Mouse (Mus musculus) E14TG2a.4 (cell line): Measurements from ENCODE around the gene Gcnt4.
"Not testable (repeated sequence)": the region's sequence is repeated elsewhere in the genome, so short reads cannot be mapped to it uniquely, and the experiment has no call there.

Experiments
- H3K27me3 ChIP-seq: 2 replicates; pipeline ENCODE4 v1.6.1; 2014; ENCODE audit warnings: low read length, control low read depth; ENCODE audit not compliant: insufficient read depth
- H3K36me3 ChIP-seq: 2 replicates; pipeline ENCODE4 v1.6.1; 2014; ENCODE audit warnings: low read length, control low read depth; ENCODE audit not compliant: insufficient read depth
- H3K4me1 ChIP-seq: replicated peaks from 2 replicates; pipeline ENCODE4 v1.6.1; 2014; ENCODE audit warnings: low read depth, low read length, control low read depth
- H3K4me3 ChIP-seq: replicated peaks from 2 replicates; pipeline ENCODE4 v1.5.1; 2014; ENCODE audit warnings: mild to moderate bottlenecking, low read length
- H3K9me3 ChIP-seq: 2 replicates; pipeline ENCODE4 v1.6.1; 2014; ENCODE audit warnings: low read length, control low read depth
- CTCF ChIP-seq: conservative IDR thresholded peaks from 2 replicates; pipeline ENCODE4 v1.5.1; 2014; ENCODE audit warnings: low read length
- NANOG ChIP-seq: IDR thresholded peaks from 2 replicates; pipeline ENCODE4 v1.6.1; 2014; ENCODE audit warnings: borderline replicate concordance, low read length, mixed read lengths
- POU5F1 ChIP-seq: IDR thresholded peaks from 2 replicates; pipeline ENCODE4 v1.6.1; 2014; ENCODE audit warnings: low read length, borderline replicate concordance

The Gcnt4 gene

GRCm38 (mm10) chr13:96923999-96924961 lies at the start of gene Gcnt4:
Gene Gcnt4 (plus strand): TSS chr13:96924689.
- TF ChIP-seq POU5F1 (no peak), CTCF (no peak), NANOG (no peak)
- Histone ChIP-seq H3K27me3 (peaks cover 56% of the 10 kb centered on the region), H3K36me3 (no peaks in the 10 kb centered on the region), H3K4me3 (peak within 1 kb of the TSS; percentile 82), H3K9me3 (peaks cover 4% of the 10 kb centered on the region), H3K4me1 (peaks cover 33% of the 10 kb centered on the region)

- H3K9me3 ChIP-seq = no peaks in the 10 kb centered on the region
- H3K4me1 ChIP-seq = peaks cover 10% of the 10 kb centered on the region
- no peak for TF ChIP-seq POU5F1
- TF ChIP-seq CTCF = no peak
- TF ChIP-seq NANOG = no peak
- H3K4me3 ChIP-seq = no peak overlapping the region
- peaks cover 33% of the 10 kb centered on the region for H3K27me3 ChIP-seq
- no peaks in the 10 kb centered on the region for H3K36me3 ChIP-seq
Observed at GRCm38 (mm10) chr13:96878220-96879057, 46.0 kb upstream of the Gcnt4 start.

GRCm38 (mm10) chr13:96884534-96884933 lies 40.0 kb upstream of the Gcnt4 start:
- Histone ChIP-seq H3K4me1 (peaks cover 24% of the 10 kb centered on the region), H3K9me3 (no peaks in the 10 kb centered on the region), H3K36me3 (no peaks in the 10 kb centered on the region), H3K4me3 (no peak overlapping the region), H3K27me3 (peaks cover 35% of the 10 kb centered on the region)
- TF ChIP-seq CTCF (no peak), NANOG (peak; percentile 85)

GRCm38 (mm10) chr13:96889985-96890384 lies 34.5 kb upstream of the Gcnt4 start:
- no peaks in the 10 kb centered on the region for H3K9me3 ChIP-seq
- no peak overlapping the region for H3K4me3 ChIP-seq
- H3K36me3 ChIP-seq = no peaks in the 10 kb centered on the region
- TF ChIP-seq NANOG (no peak), POU5F1 (no peak), CTCF (no peak)
- peaks cover 13% of the 10 kb centered on the region for H3K27me3 ChIP-seq
- peaks cover 6% of the 10 kb centered on the region for H3K4me1 ChIP-seq

GRCm38 (mm10) chr13:96895144-96895543 lies 29.3 kb upstream of the Gcnt4 start:
- TF ChIP-seq POU5F1 (no peak), CTCF (no peak), NANOG (no peak)
- Histone ChIP-seq H3K9me3 (no peaks in the 10 kb centered on the region), H3K4me1 (no peaks in the 10 kb centered on the region), H3K36me3 (no peaks in the 10 kb centered on the region), H3K4me3 (no peak overlapping the region), H3K27me3 (peaks cover 10% of the 10 kb centered on the region)

- TF ChIP-seq NANOG = no peak
- TF ChIP-seq POU5F1 = no peak
- no peak for TF ChIP-seq CTCF
- H3K4me1 ChIP-seq = peaks cover 24% of the 10 kb centered on the region
- H3K36me3 ChIP-seq = no peaks in the 10 kb centered on the region
- no peaks in the 10 kb centered on the region for H3K9me3 ChIP-seq
- H3K27me3 ChIP-seq = no peaks in the 10 kb centered on the region
- no peak overlapping the region for H3K4me3 ChIP-seq
Observed at GRCm38 (mm10) chr13:96906717-96907116, 17.8 kb upstream of the Gcnt4 start.

- no peaks in the 10 kb centered on the region for H3K36me3 ChIP-seq
- H3K4me3 ChIP-seq = no peak overlapping the region
- no peaks in the 10 kb centered on the region for H3K9me3 ChIP-seq
- no peaks in the 10 kb centered on the region for H3K27me3 ChIP-seq
- TF ChIP-seq NANOG = no peak
- TF ChIP-seq POU5F1 = no peak
- TF ChIP-seq CTCF = no peak
- peaks cover 15% of the 10 kb centered on the region for H3K4me1 ChIP-seq
Observed at GRCm38 (mm10) chr13:96911202-96911601, 13.3 kb upstream of the Gcnt4 start.

GRCm38 (mm10) chr13:96923134-96923533 lies 1.4 kb upstream of the Gcnt4 start:
- H3K4me3 ChIP-seq, H3K36me3 ChIP-seq: not testable (repeated sequence)

More at GRCm38 (mm10) chr13:96923134-96923533, 1.4 kb upstream of the Gcnt4 start:
- Histone ChIP-seq H3K4me1 (peaks cover 33% of the 10 kb centered on the region), H3K27me3 (peaks cover 46% of the 10 kb centered on the region)
- not testable (repeated sequence) for H3K9me3 ChIP-seq
